Comparison of ENCODE assay signal across 19 mouse cellular contexts in the genomic region with DNA sequence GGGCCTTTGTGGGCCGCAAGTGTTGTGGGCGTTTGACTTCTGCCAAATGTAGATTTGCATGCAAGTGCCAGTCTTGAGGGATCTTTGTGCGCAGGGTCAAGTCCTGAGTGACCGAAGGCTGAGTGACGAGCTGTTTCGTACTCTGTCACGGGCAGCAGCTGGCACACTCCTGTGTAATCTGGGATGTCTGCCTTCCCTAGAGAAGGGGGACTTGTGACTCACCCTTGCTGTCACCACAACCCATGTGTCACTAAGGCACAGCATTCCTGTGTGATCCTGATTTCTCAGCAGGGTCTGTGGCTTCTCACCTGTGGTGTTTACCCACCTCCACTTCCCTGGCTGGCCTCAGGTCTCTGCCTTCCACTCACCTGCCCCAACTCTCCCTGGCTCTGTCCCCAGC. TPM values are rescaled to one million over a fixed set of nuclear protein-coding genes. Genes with fewer than 3 reads are reported as not detected.
DNase-seq lines count a peak whose midpoint lies in the region; ATAC-seq lines count a peak whose summit lies in the region.
"Had no signal": no experiment of that assay in that cellular context is flagged by ENCODE, and none has a peak within 500 bp of the region (broad histone marks: within the 10 kb centered on the region; RNA-seq: fewer than 3 reads in every experiment).

No protein-coding gene starts in this region.

- H3K27me3 ChIP-seq in kidney, embryonic 16.5 days (ENCODE audit: insufficient read depth, low read length): no peaks in the 10 kb centered on the region
- H3K27me3 ChIP-seq: embryonic facial prominence, embryonic 12.5 days; limb, embryonic 13.5 days; midbrain, embryonic 13.5 days; neural tube, embryonic 12.5 days had no signal

- peaks cover 10% of the 10 kb centered on the region for H3K4me1 ChIP-seq in kidney, embryonic 16.5 days (ENCODE audit: insufficient read depth, low read length)
- H3K4me1 ChIP-seq: embryonic facial prominence, embryonic 12.5 days; limb, embryonic 13.5 days; midbrain, embryonic 13.5 days; neural tube, embryonic 12.5 days had no signal

- 0 out of 2 replicates have a peak, but pooled peaks cover 4% of the 10 kb centered on the region for H3K36me3 ChIP-seq in kidney, embryonic 16.5 days (ENCODE audit: insufficient read depth, low read length)

- no peak for ATAC-seq in kidney, embryonic 16.5 days (ENCODE audit: low FRiP score, low TSS enrichment)
- ATAC-seq: activated CD4-positive, CD25-positive, alpha-beta regulatory T cell, adult 4 months; forebrain, embryonic 14.5 days; lung, postnatal 0 days; midbrain, embryonic 13.5 days had no signal

- no peaks in the 10 kb centered on the region for H3K9me3 ChIP-seq in kidney, embryonic 16.5 days (ENCODE audit: low read length)
- H3K9me3 ChIP-seq: embryonic facial prominence, embryonic 12.5 days; G1E; midbrain, embryonic 13.5 days; neural tube, embryonic 12.5 days had no signal

- H3K27ac ChIP-seq in kidney, embryonic 16.5 days (ENCODE audit: low read length): peak overlapping the region; percentile 17; the same call in 1 of the 2 replicates
- H3K27ac ChIP-seq: embryonic facial prominence, embryonic 12.5 days; hindbrain, embryonic 14.5 days; limb, embryonic 13.5 days; midbrain, embryonic 13.5 days; neural tube, embryonic 12.5 days had no signal

- H3K9ac ChIP-seq in kidney, embryonic 16.5 days (replicated peaks; ENCODE audit: low read length): no peak overlapping the region
- H3K9ac ChIP-seq: embryonic facial prominence, embryonic 12.5 days; hindbrain, embryonic 14.5 days; limb, embryonic 13.5 days; midbrain, embryonic 13.5 days; neural tube, embryonic 12.5 days had no signal

- WGBS in kidney, embryonic 16.5 days: 81% methylated on average over 7 of the region's 7 CpGs

- peak; percentile 33 for DNase-seq in adrenal gland, postnatal 14 days
- no peak for DNase-seq in adrenal gland, postnatal 36 days
- no peak for DNase-seq in kidney, postnatal 4 days
- peak; percentile 27 for DNase-seq in right cerebral cortex, postnatal 25 days
- no peak for DNase-seq in right cerebral cortex, postnatal 14 days
- DNase-seq in yolk sac, embryonic 10.5 days (ENCODE audit: low spot score): peak; percentile 33
- no peak for DNase-seq in retina, postnatal 1 day
- DNase-seq: cerebellum, adult 8-10 months had no signal

- no peak overlapping the region for H3K4me3 ChIP-seq in kidney, embryonic 16.5 days (ENCODE audit: low read length)
- H3K4me3 ChIP-seq: embryonic facial prominence, embryonic 12.5 days; erythroblast, embryonic 14.5 days; limb, embryonic 13.5 days; midbrain, embryonic 13.5 days; neural tube, embryonic 12.5 days had no signal

- H3K4me2 ChIP-seq in kidney, embryonic 16.5 days (replicated peaks; ENCODE audit: low read depth, low read length): no peak overlapping the region
- H3K4me2 ChIP-seq: embryonic facial prominence, embryonic 12.5 days; hindbrain, embryonic 14.5 days; limb, embryonic 13.5 days; midbrain, embryonic 13.5 days; neural tube, embryonic 12.5 days had no signal

RNA-seq across cellular contexts. Expression of a gene that starts 13.7 kb away (rescaled TPM):
- total RNA-seq in adrenal gland, postnatal 14 days (2021): 19.3 and 23.0 TPM in 2 replicates
- 10 to 100 TPM; 14.5 to 18.4 TPM for total RNA-seq in adrenal gland, postnatal 36 days (2021)
- 1.6 and 3.0 TPM in 2 replicates for polyA plus RNA-seq in kidney, embryonic 16.5 days (2015; fragmentation: Nextera tagmentation; extraction: Ambion mirVana)

RNA-seq across cellular contexts. Expression of a gene that starts 33.0 kb away (rescaled TPM):
- total RNA-seq in adrenal gland, postnatal 14 days (2021): 176 and 200 TPM in 2 replicates
- 10 to 100 TPM; 89.2 to 97.0 TPM for total RNA-seq in adrenal gland, postnatal 36 days (2021)
- 0.61 and 0.81 TPM in 2 replicates for polyA plus RNA-seq in kidney, embryonic 16.5 days (2015; fragmentation: Nextera tagmentation; extraction: Ambion mirVana)
- polyA plus RNA-seq: G1E had no signal

Comparison
In these comparisons a context has a peak if more than half of its experiments do, and no peak if none do; other contexts are left out.
1. DNase-seq: peak in adrenal gland, postnatal 14 days (single experiment), right cerebral cortex, postnatal 25 days (single experiment) and yolk sac, embryonic 10.5 days (single experiment); none in adrenal gland, postnatal 36 days (0 of 2), kidney, postnatal 4 days (0 of 2), right cerebral cortex, postnatal 14 days (single experiment) and retina, postnatal 1 day (single experiment).